23 mouse cellular contexts compared by ENCODE assay signal in genomic region chr8:110745162-110745561, GRCm38 (mm10). TPM values are rescaled to one million over a fixed set of nuclear protein-coding genes. Genes with fewer than 3 reads are reported as not detected.
DNase-seq lines count a peak whose midpoint lies in the region; ATAC-seq and TF ChIP-seq lines count a peak whose summit lies in the region.
"Had no signal": no experiment of that assay in that cellular context is flagged by ENCODE, and none has a peak within 500 bp of the region (broad histone marks: within the 10 kb centered on the region; RNA-seq: fewer than 3 reads in every experiment).

No protein-coding gene starts in this region.

- H3K9me3 ChIP-seq in MEL (replicated peaks; ENCODE audit: insufficient read depth, low read length): no peaks in the 10 kb centered on the region
- H3K9me3 ChIP-seq: embryonic facial prominence, embryonic 13.5 days; embryonic facial prominence, embryonic 15.5 days; forebrain, embryonic 10.5 days; forebrain, embryonic 12.5 days had no signal

- intact Hi-C loops in gastrocnemius, adult 2 months (cut with DNase I): loop anchor here (10.0 kb wide), 1 partner anchor 340 kb away; no protein-coding TSS in a partner anchor

- H3K27me3 ChIP-seq in testis, adult 2 months (ENCODE audit: control insufficient read depth, insufficient read depth, low read length): no peaks in the 10 kb centered on the region
- H3K27me3 ChIP-seq in MEL (ENCODE audit: control insufficient read depth in 1 of 2, insufficient read depth in 2 of 2, low read length in 2 of 2): no peaks in the 10 kb centered on the region
- H3K27me3 ChIP-seq: embryonic facial prominence, embryonic 13.5 days; embryonic facial prominence, embryonic 15.5 days; forebrain, embryonic 12.5 days had no signal

- peak overlapping the region; percentile 28; the same call in 1 of the 2 replicates for H3K27ac ChIP-seq in gastrocnemius, adult 2 months
- no peak overlapping the region for H3K27ac ChIP-seq in testis, adult 2 months (ENCODE audit: control insufficient read depth, insufficient read depth, low read depth, low read length)
- no peak overlapping the region for H3K27ac ChIP-seq in MEL (ENCODE audit: control insufficient read depth, low read depth, low read length)
- H3K27ac ChIP-seq: embryonic facial prominence, embryonic 13.5 days; embryonic facial prominence, embryonic 15.5 days; forebrain, embryonic 10.5 days; forebrain, embryonic 12.5 days had no signal

- peaks cover 4% of the 10 kb centered on the region for H3K4me1 ChIP-seq in testis, adult 2 months (ENCODE audit: control insufficient read depth, insufficient read depth, low read length)
- peaks cover 0 to 9% of the 10 kb centered on the region in 2 experiments; a peak in 3 of 4 replicates for H3K4me1 ChIP-seq in MEL (ENCODE audit: control insufficient read depth in 1 of 2, insufficient read depth in 2 of 2, low read length in 2 of 2)
- H3K4me1 ChIP-seq: embryonic facial prominence, embryonic 13.5 days; embryonic facial prominence, embryonic 15.5 days; forebrain, embryonic 10.5 days; forebrain, embryonic 12.5 days had no signal

- H3K4me3 ChIP-seq in gastrocnemius, adult 2 months: no peak overlapping the region
- H3K4me3 ChIP-seq in testis, adult 2 months (ENCODE audit: control insufficient read depth, low read depth, low read length): no peak overlapping the region
- H3K4me3 ChIP-seq in MEL (ENCODE audit: control insufficient read depth in 1 of 2, insufficient read depth in 1 of 2, low read depth in 2 of 2, low read length in 2 of 2): no peak overlapping the region
- H3K4me3 ChIP-seq: embryonic facial prominence, embryonic 13.5 days; embryonic facial prominence, embryonic 15.5 days; erythroblast, embryonic 14.5 days; forebrain, embryonic 10.5 days; forebrain, embryonic 12.5 days had no signal

- no peak for TF ChIP-seq EP300 in MEL (IDR thresholded peaks at IDR 0.05; ENCODE audit: low read depth in 1 of 2, low read length in 2 of 2)

- no peak for TF ChIP-seq RAD21 in MEL (IDR thresholded peaks at IDR 0.05; ENCODE audit: low read depth, low read length)

- no peak for TF ChIP-seq POLR2A in testis, adult 2 months (IDR thresholded peaks at IDR 0.05; ENCODE audit: control insufficient read depth, low read depth, low read length)
- TF ChIP-seq POLR2A in MEL (IDR thresholded peaks at IDR 0.05; ENCODE audit: control insufficient read depth in 1 of 2, insufficient read depth in 1 of 2, low read depth in 1 of 2, low read length in 2 of 2, poor library complexity in 1 of 2): no peak

- H3K9ac ChIP-seq in MEL (ENCODE audit: control insufficient read depth, low read depth, low read length, poor library complexity, severe bottlenecking): no peak overlapping the region
- H3K9ac ChIP-seq: embryonic facial prominence, embryonic 13.5 days; embryonic facial prominence, embryonic 15.5 days; forebrain, embryonic 12.5 days had no signal

- no peaks in the 10 kb centered on the region for H3K36me3 ChIP-seq in testis, adult 2 months (ENCODE audit: control insufficient read depth, insufficient read depth, low read length)
- H3K36me3 ChIP-seq in MEL (ENCODE audit: control insufficient read depth in 1 of 2, insufficient read depth in 2 of 2, low read length in 2 of 2): no peaks in the 10 kb centered on the region

- H3K79me2 ChIP-seq in MEL (ENCODE audit: control insufficient read depth, insufficient read depth, low read length, poor library complexity): no peaks in the 10 kb centered on the region

- no peak for DNase-seq in gastrocnemius, adult 2 months
- DNase-seq in gastrocnemius, adult 8-10 months (ENCODE audit: low spot score in 2 of 2): no peak
- no peak for DNase-seq in testis, postnatal 10 days (ENCODE audit: low spot score)
- no peak for DNase-seq in MEL (ENCODE audit: low read depth, low spot score)
- DNase-seq in frontal cortex, postnatal 25 days (ENCODE audit: low spot score in 2 of 2): no peak
- DNase-seq: adrenal gland, adult 2 months; adrenal gland, postnatal 10 days; adrenal gland, postnatal 25 days; cerebellum, adult 11 months; cerebellum, adult 18-20 months; cerebellum, adult 8-10 months; cerebellum, adult 9-11 months; cerebellum, postnatal 14 days; cerebellum, postnatal 36 days; embryo, embryonic 11 days had no signal

- ATAC-seq in megakaryocyte progenitor cell, adult 5-6 weeks (replicated peaks; ENCODE audit: poor library complexity): no peak
- ATAC-seq: forebrain, embryonic 16.5 days had no signal

- TF ChIP-seq CTCF in gastrocnemius, adult 2 months (IDR thresholded peaks at IDR 0.05): no peak
- peak; percentile 5; the same call in 1 of the 2 replicates for TF ChIP-seq CTCF in testis, adult 2 months (IDR thresholded peaks at IDR 0.05; ENCODE audit: control insufficient read depth, insufficient read depth, insufficient replicate concordance, low read depth, low read length)
- TF ChIP-seq CTCF in MEL (IDR thresholded peaks at IDR 0.05 in 2 of 3, conservative IDR thresholded peaks at IDR 0.05 in 1 of 3; ENCODE audit: control insufficient read depth in 1 of 3, insufficient read depth in 1 of 3, low read depth in 2 of 3, low read length in 3 of 3, poor library complexity in 1 of 3, severe bottlenecking in 1 of 3): no peak

TF ChIP-seq in MEL, 35 proteins besides CTCF, POLR2A, EP300 and RAD21:
- TF ChIP-seq POLR2AphosphoS5 (IDR thresholded peaks at IDR 0.05; ENCODE audit: borderline replicate concordance, low read depth, low read length) (0 out of 2 replicates have a peak, but pooled peaks have one; percentile 32), ZMIZ1 (IDR thresholded peaks at IDR 0.05; ENCODE audit: low read depth, low read length) (no peak)

RNA-seq across cellular contexts. Expression of gene Mtss1l, which starts 23.9 kb away (rescaled TPM):
- 100 to 1,000 TPM in 1 of 2 experiments, 10 to 100 TPM in 1; 85.5 to 125 TPM for total RNA-seq in gastrocnemius, adult 2 months (2021)
- 100 to 1,000 TPM; 120 to 134 (median 124) TPM for total RNA-seq in gastrocnemius, adult 8-10 months (2022)
- 9.0 TPM in 2 replicates for polyA plus RNA-seq in testis, adult 2 months (2012; rRNA removed)
- total RNA-seq in MEL (2012; rRNA removed): 0.62 and 1.2 TPM in 2 replicates
- polyA plus RNA-seq in MEL (2012; ENCODE audit: insufficient read depth in 1 of 2, insufficient read length in 2 of 2, low read depth in 1 of 2, low replicate concordance in 2 of 2, missing spikeins in 1 of 2): 1 to 10 TPM in 1 of 2 experiments, not detected in 1; 4.3 TPM
- 0.27 TPM in 1 of 2 replicates, not detected in the other for total RNA-seq in megakaryocyte progenitor cell, adult 5-6 weeks (2015)
- 1.7 TPM in 1 of 2 replicates, not detected in the other for total RNA-seq in megakaryocyte progenitor cell, adult 5-6 weeks (2017)

Comparison
In these comparisons a context has a peak if more than half of its experiments do, and no peak if none do; other contexts are left out.
1. RNA of gene Mtss1l, which starts 23.9 kb away (total RNA-seq): 120 to 134 TPM in gastrocnemius, adult 8-10 months and 85.5 to 125 TPM in gastrocnemius, adult 2 months; 0.62 to 1.2 TPM in MEL and 0.27 to 1.7 TPM in megakaryocyte progenitor cell, adult 5-6 weeks; every median in the first group is over 10 times any median in the second.